Mouse (Mus musculus) frontal cortex, adult (tissue): ENCODE measurements around the gene Etv6.

Source experiments
- ATAC-seq: cut with Nextera tagmentation; 2 replicates; pipeline ENCODE4 v1.9.2; 2017; ENCODE audit warnings: mild to moderate bottlenecking, moderate library complexity, mixed read lengths; ENCODE audit not compliant: low TSS enrichment

The Etv6 gene

DNA sequence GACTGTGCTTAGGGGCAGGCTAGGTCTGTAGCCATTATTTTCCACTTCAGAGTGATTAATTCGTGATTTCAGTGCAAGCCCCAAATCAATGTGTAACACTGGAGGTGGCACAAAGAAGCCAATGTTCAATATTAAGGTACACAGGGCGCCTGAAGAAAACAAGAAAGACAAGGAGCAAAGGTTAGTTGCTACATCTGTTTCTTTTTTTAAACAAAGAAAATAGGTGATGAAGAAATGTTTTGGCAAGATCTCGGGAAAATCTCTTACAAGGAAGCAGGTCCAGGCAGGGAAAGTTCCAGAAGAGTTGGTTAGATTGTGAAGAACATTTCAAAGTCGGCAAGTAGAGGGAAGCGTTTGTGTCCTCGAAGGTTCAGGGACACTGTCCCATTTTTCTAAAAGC, 39.5 kb downstream of the Etv6 start:
- no peak for ATAC-seq

DNA sequence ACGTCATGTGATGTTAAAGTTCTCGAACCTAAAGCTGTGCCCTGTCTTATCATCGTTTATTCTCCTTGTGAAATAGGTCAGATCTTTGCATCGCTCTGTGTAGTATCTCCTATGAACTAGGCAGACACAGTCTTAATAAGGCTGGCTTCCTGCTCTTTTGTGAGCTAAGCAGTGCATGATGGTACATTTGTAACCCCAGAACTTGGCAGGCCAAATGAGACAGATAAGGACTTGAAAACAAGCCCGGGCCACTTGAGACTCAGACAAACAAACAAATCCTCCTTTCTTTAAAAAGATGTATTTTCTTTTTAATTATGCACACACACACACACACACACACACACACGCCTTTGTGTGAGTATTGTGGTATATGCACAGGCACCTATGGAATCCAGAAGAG, 42.5 kb downstream of the Etv6 start:
- ATAC-seq: no peak

- peak; percentile 89 for ATAC-seq
Observed at GRCm38 (mm10) chr6:134079112-134079511, 43.6 kb downstream of the Etv6 start.

GRCm38 (mm10) chr6:134079563-134079962, 44.1 kb downstream of the Etv6 start:
- no peak for ATAC-seq

GRCm38 (mm10) chr6:134080946-134081345, 45.4 kb downstream of the Etv6 start:
- ATAC-seq: no peak

DNA sequence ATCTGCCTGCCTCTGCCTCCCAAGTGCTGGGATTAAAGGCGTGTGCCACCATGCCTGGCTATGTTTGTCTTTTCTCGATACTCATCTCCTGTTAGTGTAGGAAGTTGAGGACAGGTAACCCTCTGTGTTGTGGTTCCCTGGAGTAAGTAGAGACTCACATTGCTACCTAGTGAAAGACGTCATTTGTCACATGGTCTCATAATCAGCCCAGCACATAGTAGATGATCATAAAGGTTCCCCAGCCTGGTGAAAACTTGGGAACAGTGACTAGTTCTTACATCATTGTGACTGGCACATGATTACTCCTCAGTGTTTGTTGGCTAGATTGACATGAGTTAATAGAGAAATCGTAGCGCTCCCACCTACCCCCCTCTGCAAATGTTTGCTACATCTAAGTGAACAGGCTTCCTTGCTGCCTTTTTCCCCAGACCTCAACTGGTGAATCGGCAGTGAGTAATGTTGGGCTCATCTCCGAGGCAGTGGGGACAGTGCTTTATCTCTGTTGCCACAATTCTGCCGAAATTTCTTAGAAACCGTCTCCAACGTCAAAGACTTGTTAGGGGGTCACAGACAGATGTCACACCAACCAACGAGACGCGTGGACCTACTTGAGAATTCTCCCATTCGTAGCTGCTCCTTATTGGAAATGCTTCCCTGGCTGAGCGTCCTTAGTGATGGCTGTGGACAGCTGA, 46.9 kb downstream of the Etv6 start:
- no peak for ATAC-seq

- ATAC-seq: no peak
Observed at GRCm38 (mm10) chr6:134083428-134083827, 47.9 kb downstream of the Etv6 start.

GRCm38 (mm10) chr6:134086351-134086750, 50.9 kb downstream of the Etv6 start:
- ATAC-seq: no peak

DNA sequence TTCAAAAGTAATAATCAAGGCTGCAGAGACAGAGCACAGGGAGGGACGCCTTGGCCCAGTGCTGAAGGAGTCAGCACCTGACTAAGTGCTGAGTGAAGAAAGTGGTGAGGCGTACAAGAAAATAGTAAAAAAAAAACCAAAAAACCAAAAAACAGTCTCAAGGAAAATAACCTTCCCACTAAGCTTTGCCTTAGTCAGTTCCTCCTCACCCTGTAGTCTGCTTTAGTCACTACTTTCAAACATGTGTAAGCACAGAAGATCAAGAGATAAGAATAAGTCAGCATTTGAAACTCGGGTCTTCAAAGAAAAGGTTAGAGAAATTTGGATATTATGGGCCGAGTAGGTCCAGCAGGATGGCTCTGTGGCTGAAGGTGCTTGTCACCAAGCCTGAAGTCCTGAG, 52.2 kb downstream of the Etv6 start:
- no peak for ATAC-seq

GRCm38 (mm10) chr6:134089671-134090377, 54.3 kb downstream of the Etv6 start:
- ATAC-seq: peak; percentile 13; the same call in 1 of the 2 replicates

GRCm38 (mm10) chr6:134090378-134090692, 54.8 kb downstream of the Etv6 start:
- no peak for ATAC-seq

- no peak for ATAC-seq
Observed at GRCm38 (mm10) chr6:134090875-134091274, 55.4 kb downstream of the Etv6 start.

- ATAC-seq: no peak
Observed at GRCm38 (mm10) chr6:134091398-134091801, 55.9 kb downstream of the Etv6 start.

DNA sequence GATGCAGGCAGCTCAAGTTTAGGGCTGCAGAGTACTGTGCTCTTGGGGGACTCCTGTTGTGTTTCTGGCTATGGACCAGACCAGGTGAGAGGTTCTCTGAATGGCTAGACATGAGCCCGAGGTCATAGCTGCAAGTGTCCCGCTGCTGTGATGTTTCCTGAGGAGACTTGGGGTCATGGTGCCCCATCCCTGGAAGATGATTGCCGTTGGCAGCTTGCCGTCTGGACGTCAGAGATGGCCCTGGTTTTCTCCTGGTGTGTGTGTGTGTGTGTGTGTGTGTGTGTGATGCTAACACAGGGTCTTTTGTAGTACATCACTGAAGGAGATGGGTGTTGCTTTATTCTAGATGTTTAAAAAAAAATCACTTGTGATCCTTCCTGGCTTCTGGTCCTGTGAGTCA, 58.6 kb downstream of the Etv6 start:
- no peak for ATAC-seq

DNA sequence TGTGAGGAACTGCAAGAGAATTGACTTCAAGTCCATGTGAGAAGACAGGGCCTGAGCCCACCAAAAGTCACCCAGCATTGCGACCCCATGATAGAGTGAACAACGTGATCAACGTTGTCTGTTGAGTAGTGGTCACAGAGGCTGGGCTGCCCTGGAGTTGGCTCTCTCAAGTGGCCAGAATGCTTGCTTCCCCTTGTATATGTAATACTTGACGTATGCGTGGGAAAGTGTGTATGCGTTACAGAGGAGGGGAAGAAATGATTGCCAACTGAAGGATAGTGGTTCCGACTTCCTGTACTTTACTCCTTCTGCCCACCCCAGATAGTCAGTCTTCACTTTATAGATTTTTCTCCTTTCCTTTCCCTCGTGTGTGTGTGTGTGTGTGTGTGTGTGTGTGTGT, 59.1 kb downstream of the Etv6 start:
- no peak for ATAC-seq

- ATAC-seq: no peak
Observed at GRCm38 (mm10) chr6:134095582-134095981, 60.1 kb downstream of the Etv6 start.

DNA sequence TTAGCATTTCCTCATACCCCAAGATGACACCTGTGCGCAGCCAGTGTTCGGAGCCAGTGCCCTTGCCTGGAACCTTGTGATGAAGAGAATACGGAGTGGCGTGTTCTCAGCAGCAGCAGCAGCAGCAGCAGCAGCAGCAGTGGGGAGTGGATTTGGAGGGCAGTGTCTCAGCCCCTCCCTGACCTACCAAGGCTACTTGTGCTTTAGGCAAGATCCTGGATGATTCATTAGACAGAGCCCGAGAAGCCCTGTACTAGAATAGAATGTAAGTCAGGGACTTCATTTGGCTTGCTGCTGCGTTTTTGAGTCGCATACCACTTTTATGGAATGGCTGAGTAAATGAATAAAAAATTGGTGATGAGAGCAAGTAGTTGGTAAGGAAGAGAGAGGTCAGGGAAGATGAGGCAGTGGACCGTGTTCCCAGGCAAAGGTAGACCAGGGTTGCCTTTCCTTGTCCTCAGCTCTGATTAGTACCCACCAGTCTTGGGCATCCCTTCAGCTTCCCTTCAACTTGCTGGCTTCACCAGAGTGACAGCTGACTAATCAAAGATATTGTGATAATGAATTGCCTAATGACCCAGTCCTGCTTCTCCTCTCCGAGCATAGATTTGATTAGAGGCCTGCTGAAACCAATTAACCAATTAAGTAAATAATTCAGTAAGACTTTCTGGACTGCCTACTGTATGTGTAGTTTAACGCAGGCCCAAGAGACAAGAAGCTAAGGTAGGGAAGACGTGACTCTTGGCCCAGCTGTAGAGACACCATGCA, 64.7 kb downstream of the Etv6 start:
- ATAC-seq: no peak

GRCm38 (mm10) chr6:134102396-134102795, 66.9 kb downstream of the Etv6 start:
- no peak for ATAC-seq

DNA sequence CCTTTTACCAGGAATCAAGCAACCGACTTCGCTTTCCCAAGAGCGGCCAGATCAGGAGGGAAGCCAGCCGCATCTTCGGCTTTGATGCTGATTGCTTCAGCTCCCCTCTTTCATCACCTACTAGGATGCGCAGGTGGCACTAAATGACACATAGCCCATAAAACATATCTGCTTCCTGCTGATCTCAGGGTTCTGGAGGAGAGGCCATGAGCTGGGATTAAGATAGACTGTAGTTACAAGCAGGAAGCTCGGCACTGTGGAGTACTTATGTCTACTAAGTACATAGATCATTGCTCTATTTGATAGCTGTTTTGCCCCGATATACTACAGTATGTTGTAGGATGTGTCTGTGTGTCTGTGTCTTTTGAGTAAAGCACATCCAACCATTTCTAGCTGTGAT, 68.0 kb downstream of the Etv6 start:
- no peak for ATAC-seq

DNA sequence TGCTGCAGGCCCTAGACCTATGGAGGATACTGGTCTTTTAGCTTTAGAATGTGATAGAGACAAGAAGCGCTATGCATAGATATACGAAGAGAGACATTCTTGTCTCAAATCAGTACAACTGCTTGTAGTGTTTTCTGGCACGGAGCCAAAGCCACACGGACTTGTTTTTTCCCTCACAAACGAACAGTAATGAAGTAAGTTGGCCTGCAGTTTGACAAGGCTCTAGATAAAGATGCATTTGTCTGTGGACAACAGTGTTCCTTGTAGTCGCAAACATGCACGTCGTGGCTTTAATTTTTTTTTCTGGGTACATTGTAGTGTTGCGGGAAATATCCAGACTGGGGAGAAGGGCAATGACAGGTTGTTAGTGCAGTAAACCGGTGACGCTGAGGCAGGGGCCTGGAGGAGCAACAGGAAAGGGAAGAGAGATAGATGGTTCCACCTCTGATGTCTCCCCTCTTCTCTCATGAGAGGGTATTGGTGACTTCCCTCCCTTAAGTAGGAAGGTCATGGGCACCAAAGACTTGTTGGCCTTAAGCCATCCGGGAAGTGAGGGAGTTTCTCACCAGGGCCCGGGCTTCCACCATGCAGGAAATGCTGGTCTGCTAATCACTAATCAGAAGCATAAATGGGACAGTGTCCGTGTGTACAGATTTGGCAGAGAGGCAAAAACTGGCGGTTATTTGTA, 70.2 kb downstream of the Etv6 start:
- ATAC-seq: no peak

GRCm38 (mm10) chr6:134107696-134108095, 72.2 kb downstream of the Etv6 start:
- ATAC-seq: no peak

- no peak for ATAC-seq
Observed at GRCm38 (mm10) chr6:134109675-134110074, 74.2 kb downstream of the Etv6 start.
